Mouse (Mus musculus) liver, adult 2 months (tissue): ENCODE measurements around the gene Nebl.

Experiments
- CTCF ChIP-seq: fragments of 200-500 bp; IDR thresholded peaks from 2 replicates; pipeline ENCODE4 v1.5.1; 2011; ENCODE audit warnings: low read depth, low read length, control low read depth
- POLR2A ChIP-seq: fragments of 200-500 bp; IDR thresholded peaks from 2 replicates; pipeline ENCODE4 v1.6.1; 2011; ENCODE audit warnings: low read length, control low read depth; ENCODE audit not compliant: insufficient read depth; ENCODE audit errors: extremely low read depth

GRCm38 (mm10) chr2:17703170-17703512 is 28.1 kb downstream of the Nebl start:
- TF ChIP-seq CTCF (no peak), POLR2A (no peak)
